Mouse (Mus musculus) hindbrain, embryonic 13.5 days (tissue): ENCODE results near the gene Kcne3. TPM values are rescaled to one million over a fixed set of nuclear protein-coding genes. Genes with fewer than 3 reads are reported as not detected.
A peak's percentile ranks its signal among the peaks of the same experiment; 100 is the strongest.

Experiments used
- ATAC-seq: fragments of 200-750 bp; cut with Nextera tagmentation; 2 replicates; pipeline ENCODE4 v1.8.0; 2017; ENCODE audit warnings: moderate TSS enrichment; ENCODE audit not compliant: low FRiP score
- H3K27ac ChIP-seq: fragments of 300-500 bp; sonication (generic); 2 replicates; pipeline ENCODE4 v1.5.1; 2015; ENCODE audit warnings: inconsistent platforms, mild to moderate bottlenecking, moderate library complexity
- H3K27me3 ChIP-seq: fragments of 300-500 bp; sonication (generic); 2 replicates; pipeline ENCODE4 v1.6.1; 2015; ENCODE audit warnings: mild to moderate bottlenecking, inconsistent platforms
- H3K36me3 ChIP-seq: fragments of 300-500 bp; sonication (generic); 2 replicates; pipeline ENCODE4 v1.6.1; 2015; ENCODE audit warnings: mild to moderate bottlenecking, inconsistent platforms
- H3K4me1 ChIP-seq: fragments of 300-500 bp; sonication (generic); replicated peaks from 2 replicates; pipeline ENCODE4 v1.6.1; 2015; ENCODE audit warnings: inconsistent platforms
- H3K4me2 ChIP-seq: fragments of 300-500 bp; sonication (generic); 2 replicates; pipeline ENCODE4 v1.6.1; 2015; ENCODE audit warnings: inconsistent platforms, mild to moderate bottlenecking, moderate library complexity
- H3K4me3 ChIP-seq: fragments of 300-500 bp; sonication (generic); 2 replicates; pipeline ENCODE4 v1.5.1; 2015; ENCODE audit warnings: mild to moderate bottlenecking, inconsistent platforms
- H3K9ac ChIP-seq: fragments of 300-500 bp; sonication (generic); 2 replicates; pipeline ENCODE4 v1.6.1; 2015; ENCODE audit warnings: mild to moderate bottlenecking, inconsistent platforms
- H3K9me3 ChIP-seq: fragments of 300-500 bp; sonication (generic); 2 replicates; pipeline ENCODE4 v1.6.1; 2016; ENCODE audit warnings: inconsistent platforms
- WGBS: fragments of 180-500 bp; shearing (Covaris S2); methylation state at CpG from one replicate; pipeline ENCODE4 v1.1.7; 2015; 5-methylcytosine and 5-hydroxymethylcytosine counted together
- polyA plus RNA-seq: library from polyadenylated mRNA; unstranded; fragments of >200 nt; fragmentation: Nextera tagmentation; extraction: Ambion mirVana; gene quantifications from 2 replicates; pipeline ENCODE4 v1.2.1, GENCODE M21; 2015

Gene Kcne3
- polyA plus RNA-seq, 1 experiment from 2014 or later: 0.66 TPM

GRCm38 (mm10) chr7:100187601-100188000, 11.3 kb downstream of the Kcne3 start:
- Histone ChIP-seq H3K4me1 (no peaks in the 10 kb centered on the region), H3K9me3 (no peaks in the 10 kb centered on the region), H3K27me3 (peaks cover 6% of the 10 kb centered on the region; the same call in 1 of the 2 replicates), H3K9ac (no peak overlapping the region), H3K36me3 (no peaks in the 10 kb centered on the region), H3K27ac (no peak overlapping the region), H3K4me2 (no peak overlapping the region), H3K4me3 (no peak overlapping the region)
- 25% methylated on average over 7 of the region's 7 CpGs for WGBS
- no peak for ATAC-seq

DNA sequence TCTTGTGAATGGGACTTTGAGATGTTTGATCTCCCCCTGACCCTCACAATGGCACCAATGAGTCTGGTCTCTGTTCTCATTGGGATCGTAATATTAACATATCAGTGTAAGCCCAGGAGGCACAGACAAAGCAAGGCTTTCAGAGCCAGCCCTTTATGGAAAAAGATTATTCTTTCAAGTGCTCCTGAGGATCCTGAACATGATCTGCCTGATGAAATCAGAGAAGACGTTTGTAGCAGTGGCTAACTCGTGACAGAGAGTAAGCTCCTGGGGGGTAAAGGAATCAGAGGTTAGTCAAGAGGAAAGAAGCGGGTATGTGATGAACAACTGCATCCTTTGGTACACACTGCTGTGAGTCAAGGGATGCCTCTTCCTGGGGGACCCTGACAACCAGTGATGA, 13.9 kb downstream of the Kcne3 start:
- Histone ChIP-seq H3K9me3 (no peaks in the 10 kb centered on the region), H3K4me2 (no peak overlapping the region), H3K36me3 (no peaks in the 10 kb centered on the region), H3K27ac (no peak overlapping the region), H3K9ac (no peak overlapping the region), H3K27me3 (peaks cover 6% of the 10 kb centered on the region; the same call in 1 of the 2 replicates), H3K4me1 (no peaks in the 10 kb centered on the region), H3K4me3 (no peak overlapping the region)
- 41% methylated on average over 4 of the region's 4 CpGs for WGBS
- ATAC-seq: no peak

DNA sequence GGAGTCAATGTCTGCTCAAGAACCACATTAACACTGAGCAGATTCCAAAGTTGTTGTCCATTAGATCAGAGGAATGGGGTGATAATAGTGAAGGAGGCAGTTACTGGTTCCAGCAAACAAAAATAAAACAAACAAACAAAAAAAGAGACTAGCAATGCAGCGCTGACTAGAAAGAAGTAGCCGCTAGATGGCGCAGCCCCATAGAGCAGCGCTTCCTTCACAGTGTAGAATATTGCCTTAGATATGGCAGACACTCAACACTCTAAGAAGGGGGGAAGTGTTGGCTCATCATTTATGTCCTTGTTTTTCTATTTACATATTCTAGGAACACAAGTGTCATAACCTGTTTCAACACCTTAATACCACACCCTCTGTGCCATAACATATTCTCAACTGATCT, 14.5 kb downstream of the Kcne3 start:
- ATAC-seq: peak; percentile 68; the same call in 1 of the 2 replicates
- WGBS: 11% methylated on average over 4 of the region's 4 CpGs
- Histone ChIP-seq H3K9ac (no peak overlapping the region), H3K9me3 (no peaks in the 10 kb centered on the region), H3K4me2 (no peak overlapping the region), H3K4me3 (no peak overlapping the region), H3K36me3 (no peaks in the 10 kb centered on the region), H3K27ac (no peak overlapping the region), H3K27me3 (peaks cover 6% of the 10 kb centered on the region; the same call in 1 of the 2 replicates), H3K4me1 (no peaks in the 10 kb centered on the region)

DNA sequence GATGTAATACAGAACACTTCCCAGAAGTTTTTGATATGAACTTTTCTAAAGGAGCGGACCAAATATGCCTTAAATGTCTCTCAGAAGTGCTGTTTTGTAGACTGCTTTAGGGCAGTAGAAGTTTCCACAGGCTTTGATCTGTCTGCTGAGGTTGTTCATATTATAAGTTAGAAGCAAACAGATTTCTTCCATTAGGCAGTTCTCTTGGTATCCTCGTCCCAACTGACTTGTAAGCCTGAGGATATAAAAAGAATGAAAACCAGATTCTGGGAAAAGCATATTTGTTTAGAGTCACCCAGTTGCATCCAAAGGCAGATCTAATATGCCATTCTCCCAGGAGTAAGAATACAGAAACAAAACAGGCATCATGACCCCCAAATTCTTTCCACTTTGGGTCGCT, 24.9 kb downstream of the Kcne3 start:
- no peaks in the 10 kb centered on the region for H3K36me3 ChIP-seq
- no peak overlapping the region for H3K27ac ChIP-seq
- no peak overlapping the region for H3K9ac ChIP-seq
- 88% methylated on average over 3 of the region's 3 CpGs for WGBS
- no peak for ATAC-seq
- H3K4me1 ChIP-seq: no peaks in the 10 kb centered on the region
- H3K4me3 ChIP-seq: no peak overlapping the region
- H3K9me3 ChIP-seq: no peaks in the 10 kb centered on the region
- no peaks in the 10 kb centered on the region for H3K27me3 ChIP-seq
- no peak overlapping the region for H3K4me2 ChIP-seq

DNA sequence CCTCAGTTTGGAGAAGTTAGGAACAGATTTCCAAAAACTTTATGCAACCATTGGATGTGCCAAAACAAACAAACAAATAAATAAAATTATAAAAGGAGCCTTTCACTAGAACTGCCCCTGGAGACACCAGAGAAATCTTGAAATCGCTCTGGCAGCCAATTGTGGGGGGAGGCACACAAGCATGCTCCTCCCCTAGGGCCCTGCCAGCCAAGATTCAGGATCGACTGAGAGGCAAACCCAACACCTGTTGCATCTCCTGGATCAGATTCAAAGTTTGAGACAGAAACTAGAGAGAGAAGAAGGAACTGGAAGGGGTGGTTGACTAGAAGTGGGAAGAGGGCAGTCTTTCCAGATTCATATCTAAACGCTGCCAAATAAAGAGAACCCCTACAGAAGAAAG, 27.3 kb downstream of the Kcne3 start:
- no peak for ATAC-seq
- Histone ChIP-seq H3K27ac (no peak overlapping the region), H3K36me3 (no peaks in the 10 kb centered on the region), H3K4me3 (no peak overlapping the region), H3K9ac (no peak overlapping the region), H3K4me2 (no peak overlapping the region), H3K27me3 (no peaks in the 10 kb centered on the region), H3K4me1 (no peaks in the 10 kb centered on the region), H3K9me3 (no peaks in the 10 kb centered on the region)
- 74% methylated on average over 3 of the region's 3 CpGs for WGBS

- no peak for ATAC-seq
- H3K4me1 ChIP-seq: no peaks in the 10 kb centered on the region
- H3K9me3 ChIP-seq: no peaks in the 10 kb centered on the region
- no peak overlapping the region for H3K4me2 ChIP-seq
- H3K4me3 ChIP-seq: no peak overlapping the region
- H3K9ac ChIP-seq: no peak overlapping the region
- no peaks in the 10 kb centered on the region for H3K27me3 ChIP-seq
- WGBS: 77% methylated on average over 6 of the region's 6 CpGs
- no peak overlapping the region for H3K27ac ChIP-seq
- H3K36me3 ChIP-seq: no peaks in the 10 kb centered on the region
These were observed 28.6 kb downstream of the Kcne3 start for GRCm38 (mm10) chr7:100204871-100205270.

DNA sequence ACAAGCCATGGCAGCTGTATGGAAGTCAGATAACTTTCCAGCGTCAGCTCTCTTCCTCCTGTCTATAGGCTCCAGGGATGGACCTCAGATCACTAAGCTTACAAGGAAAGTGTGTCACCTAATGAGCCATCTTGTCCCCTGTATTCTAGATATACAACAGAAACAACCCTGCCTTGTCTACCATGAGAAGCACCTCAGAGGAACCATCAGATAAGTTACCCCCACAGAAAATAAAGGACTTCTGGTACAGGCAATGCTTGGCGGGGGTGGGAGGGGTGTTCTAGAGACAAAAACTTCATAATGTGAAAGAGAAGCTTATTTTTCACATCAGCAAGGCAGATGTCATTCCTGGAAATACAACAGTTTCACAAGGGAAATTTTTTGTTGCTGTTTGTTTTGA, 29.8 kb downstream of the Kcne3 start:
- H3K36me3 ChIP-seq: no peaks in the 10 kb centered on the region
- H3K9me3 ChIP-seq: no peaks in the 10 kb centered on the region
- no peaks in the 10 kb centered on the region for H3K4me1 ChIP-seq
- no peak for ATAC-seq
- H3K27ac ChIP-seq: no peak overlapping the region
- H3K27me3 ChIP-seq: no peaks in the 10 kb centered on the region
- H3K9ac ChIP-seq: no peak overlapping the region
- no peak overlapping the region for H3K4me3 ChIP-seq
- H3K4me2 ChIP-seq: no peak overlapping the region
- WGBS: 92% methylated on average over 2 of the region's 2 CpGs

DNA sequence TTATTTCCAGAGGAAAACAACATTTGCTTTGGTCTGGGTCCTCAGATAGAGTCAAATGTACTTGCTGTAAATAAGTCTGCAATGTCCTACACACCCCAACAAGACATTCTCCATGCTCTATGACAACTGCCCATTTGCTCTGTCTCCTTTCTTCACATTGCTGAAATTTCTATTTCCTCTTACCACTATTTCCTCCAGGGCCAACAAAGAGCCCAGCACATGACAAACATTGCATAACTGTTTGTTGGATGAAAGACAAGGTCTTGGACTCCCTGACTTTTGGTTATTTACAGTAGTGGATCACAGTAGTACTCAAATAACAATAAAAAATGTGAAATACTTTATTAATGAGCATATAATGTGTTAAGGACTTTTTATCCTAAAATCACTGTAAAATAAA, 31.6 kb downstream of the Kcne3 start:
- no peak overlapping the region for H3K4me2 ChIP-seq
- no peak overlapping the region for H3K27ac ChIP-seq
- no peak overlapping the region for H3K4me3 ChIP-seq
- ATAC-seq: no peak
- H3K9me3 ChIP-seq: no peaks in the 10 kb centered on the region
- no peaks in the 10 kb centered on the region for H3K27me3 ChIP-seq
- no peak overlapping the region for H3K9ac ChIP-seq
- no peaks in the 10 kb centered on the region for H3K36me3 ChIP-seq
- no peaks in the 10 kb centered on the region for H3K4me1 ChIP-seq

GRCm38 (mm10) chr7:100214310-100214709, 38.0 kb downstream of the Kcne3 start:
- Histone ChIP-seq H3K9me3 (no peaks in the 10 kb centered on the region), H3K36me3 (no peaks in the 10 kb centered on the region), H3K27me3 (no peaks in the 10 kb centered on the region), H3K4me2 (no peak overlapping the region), H3K4me1 (peaks cover 22% of the 10 kb centered on the region), H3K9ac (no peak overlapping the region), H3K4me3 (no peak overlapping the region), H3K27ac (no peak overlapping the region)
- 70% methylated on average over 4 of the region's 4 CpGs for WGBS
- no peak for ATAC-seq

DNA sequence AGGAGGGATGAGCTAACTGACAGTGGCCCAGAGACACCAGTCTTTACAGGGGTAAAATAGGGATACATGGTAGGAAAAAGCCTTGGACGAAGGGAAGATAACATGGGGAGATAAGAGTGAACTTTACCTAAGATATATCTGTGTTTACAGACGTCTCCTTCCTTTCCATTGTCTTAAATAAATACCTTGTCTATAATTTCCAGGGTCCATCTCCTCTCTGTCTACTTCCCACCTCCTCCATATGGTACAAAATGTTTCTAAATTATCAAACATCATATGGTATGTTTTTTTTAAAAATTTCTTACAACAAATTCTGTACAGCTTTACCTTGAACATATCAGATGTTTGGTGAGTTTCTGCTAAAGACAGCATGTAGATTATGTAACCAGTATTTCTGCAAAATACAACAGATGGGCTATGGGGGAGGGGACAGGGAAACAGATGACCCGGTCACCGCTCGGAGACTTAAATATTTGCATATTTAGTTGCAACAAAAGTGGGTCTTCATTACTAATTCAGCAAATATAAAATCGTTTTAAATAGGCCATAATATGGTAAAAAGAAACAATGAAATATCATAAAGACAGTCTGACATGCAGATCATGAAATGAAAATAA, 38.9 kb downstream of the Kcne3 start:
- Histone ChIP-seq H3K4me2 (no peak overlapping the region), H3K4me3 (no peak overlapping the region), H3K27me3 (no peaks in the 10 kb centered on the region), H3K9ac (no peak overlapping the region), H3K9me3 (no peaks in the 10 kb centered on the region), H3K36me3 (no peaks in the 10 kb centered on the region), H3K27ac (no peak overlapping the region), H3K4me1 (peaks cover 22% of the 10 kb centered on the region)
- WGBS: 42% methylated on average over 6 of the region's 6 CpGs
- ATAC-seq: no peak

DNA sequence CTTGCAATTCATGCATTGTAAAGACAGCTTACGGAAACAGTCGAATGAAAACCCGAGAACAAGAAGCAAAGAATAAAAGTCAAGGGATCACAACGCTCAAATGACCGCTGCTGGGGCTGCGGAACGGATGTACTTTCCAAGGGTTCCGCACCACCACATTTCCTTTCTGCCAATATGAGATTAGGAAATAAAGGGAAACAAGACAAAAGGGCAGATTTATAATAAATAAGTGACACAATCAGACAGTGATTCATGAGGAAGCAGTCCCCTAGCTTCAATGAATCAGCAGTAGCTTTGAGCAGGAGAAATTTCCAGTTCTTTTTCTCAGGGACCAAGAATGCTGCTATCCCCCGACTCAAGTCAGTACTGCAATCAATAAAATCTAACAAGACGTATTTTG, 39.7 kb downstream of the Kcne3 start:
- WGBS: 21% methylated on average over 10 of the region's 10 CpGs
- Histone ChIP-seq H3K9ac (peak overlapping the region; percentile 26; the same call in 1 of the 2 replicates), H3K36me3 (no peaks in the 10 kb centered on the region), H3K27ac (peak overlapping the region; percentile 68), H3K4me2 (peak overlapping the region; percentile 42), H3K4me1 (peaks cover 22% of the 10 kb centered on the region), H3K27me3 (no peaks in the 10 kb centered on the region), H3K9me3 (no peaks in the 10 kb centered on the region), H3K4me3 (0 out of 2 replicates have a peak overlapping the region, but pooled peaks have one; percentile 1)
- no peak for ATAC-seq

- 67% methylated on average over 9 of the region's 9 CpGs for WGBS
- no peaks in the 10 kb centered on the region for H3K36me3 ChIP-seq
- ATAC-seq: no peak; the same call in 1 of the 2 replicates
- no peak overlapping the region for H3K4me3 ChIP-seq
- H3K27me3 ChIP-seq: no peaks in the 10 kb centered on the region
- H3K9ac ChIP-seq: no peak overlapping the region
- H3K9me3 ChIP-seq: no peaks in the 10 kb centered on the region
- peak overlapping the region; percentile 68; the same call in 1 of the 2 replicates for H3K27ac ChIP-seq
- H3K4me1 ChIP-seq: peaks cover 22% of the 10 kb centered on the region
- H3K4me2 ChIP-seq: no peak overlapping the region
These were observed 40.6 kb downstream of the Kcne3 start for GRCm38 (mm10) chr7:100216601-100217565.
